8 mouse cellular contexts compared by ENCODE assay signal in the genomic region with DNA sequence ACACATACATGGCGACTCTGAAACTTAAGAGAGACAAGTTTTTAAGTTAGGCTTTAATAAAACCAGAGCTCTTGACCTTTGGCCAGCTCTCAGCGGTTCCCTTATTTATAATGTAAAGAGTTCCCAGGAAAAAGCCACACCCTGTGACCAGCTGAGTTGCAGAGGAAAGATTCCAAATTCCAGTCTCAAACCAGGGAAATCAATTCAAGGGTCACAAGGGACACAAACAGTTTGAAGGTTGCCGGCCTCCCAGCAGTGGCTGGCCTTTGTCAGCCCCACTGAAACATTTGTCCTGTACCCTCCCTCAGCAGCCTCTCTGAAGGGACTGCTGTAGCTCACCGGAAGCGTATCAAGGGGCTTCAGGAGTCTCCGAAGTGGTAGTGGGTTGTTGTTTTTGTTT. TPM values are rescaled to one million over a fixed set of nuclear protein-coding genes. Genes with fewer than 3 reads are reported as not detected.
DNase-seq lines count a peak whose midpoint lies in the region; ATAC-seq lines count a peak whose summit lies in the region.

No protein-coding gene starts in this region.

- peak overlapping the region; percentile 60; the same call in 1 of the 2 replicates for H3K9ac ChIP-seq in heart, embryonic 16.5 days (ENCODE audit: low read length)
- no peak overlapping the region for H3K9ac ChIP-seq in intestine, embryonic 15.5 days
- H3K9ac ChIP-seq in neural tube, embryonic 11.5 days (ENCODE audit: low read length) = no peak overlapping the region

- DNase-seq in heart, adult 18-20 months = no peak
- DNase-seq in embryonic facial prominence, embryonic 10.5 days (ENCODE audit: low spot score) = no peak
- no peak for DNase-seq in neural tube, embryonic 11.5 days (ENCODE audit: low spot score)
- no peak for DNase-seq in layer of hippocampus, adult 11-12 months (ENCODE audit: low spot score)
- no peak for DNase-seq in cerebellum, adult 9-10 months
- DNase-seq in right cerebral cortex, postnatal 4 days = no peak

- 34% methylated on average over 6 of the region's 6 CpGs for WGBS in heart, embryonic 16.5 days
- WGBS in embryonic facial prominence, embryonic 10.5 days = 42% methylated on average over 6 of the region's 6 CpGs
- WGBS in intestine, embryonic 15.5 days = 26% methylated on average over 6 of the region's 6 CpGs
- 20% methylated on average over 6 of the region's 6 CpGs for WGBS in neural tube, embryonic 11.5 days

- peaks cover 17% of the 10 kb centered on the region for H3K36me3 ChIP-seq in heart, embryonic 16.5 days (ENCODE audit: control insufficient read depth, insufficient read depth)
- peaks cover 52% of the 10 kb centered on the region for H3K36me3 ChIP-seq in embryonic facial prominence, embryonic 10.5 days (replicated peaks)
- no peaks in the 10 kb centered on the region; the same call in 1 of the 2 replicates for H3K36me3 ChIP-seq in intestine, embryonic 15.5 days
- H3K36me3 ChIP-seq in neural tube, embryonic 11.5 days (ENCODE audit: control insufficient read depth, insufficient read depth, low read length) = peaks cover 6% of the 10 kb centered on the region; the same call in 1 of the 2 replicates

- H3K4me1 ChIP-seq in heart, embryonic 16.5 days (ENCODE audit: control insufficient read depth, insufficient read depth, low read length) = peaks cover 5% of the 10 kb centered on the region; the same call in 1 of the 2 replicates
- H3K4me1 ChIP-seq in embryonic facial prominence, embryonic 10.5 days = peaks cover 30% of the 10 kb centered on the region
- peaks cover 11% of the 10 kb centered on the region; the same call in 1 of the 2 replicates for H3K4me1 ChIP-seq in intestine, embryonic 15.5 days (replicated peaks)
- no peaks in the 10 kb centered on the region; the same call in 1 of the 2 replicates for H3K4me1 ChIP-seq in neural tube, embryonic 11.5 days (ENCODE audit: control insufficient read depth, insufficient read depth, low read length)

- no peaks in the 10 kb centered on the region for H3K9me3 ChIP-seq in heart, embryonic 16.5 days (replicated peaks; ENCODE audit: control insufficient read depth, low read length)
- no peaks in the 10 kb centered on the region for H3K9me3 ChIP-seq in embryonic facial prominence, embryonic 10.5 days
- no peaks in the 10 kb centered on the region for H3K9me3 ChIP-seq in intestine, embryonic 15.5 days
- no peaks in the 10 kb centered on the region for H3K9me3 ChIP-seq in neural tube, embryonic 11.5 days (ENCODE audit: control insufficient read depth, low read length)

- H3K27me3 ChIP-seq in heart, embryonic 16.5 days (ENCODE audit: control insufficient read depth, insufficient read depth, low read length) = no peaks in the 10 kb centered on the region
- H3K27me3 ChIP-seq in embryonic facial prominence, embryonic 10.5 days (replicated peaks; ENCODE audit: low read depth, poor library complexity, severe bottlenecking) = no peaks in the 10 kb centered on the region
- no peaks in the 10 kb centered on the region for H3K27me3 ChIP-seq in intestine, embryonic 15.5 days (replicated peaks)
- no peaks in the 10 kb centered on the region for H3K27me3 ChIP-seq in neural tube, embryonic 11.5 days (ENCODE audit: control insufficient read depth, insufficient read depth, low read length)

- peak overlapping the region; percentile 95 for H3K4me2 ChIP-seq in heart, embryonic 16.5 days (ENCODE audit: low read depth, low read length)
- peak overlapping the region; percentile 94 for H3K4me2 ChIP-seq in intestine, embryonic 15.5 days (replicated peaks)
- peak overlapping the region; percentile 38 for H3K4me2 ChIP-seq in neural tube, embryonic 11.5 days (ENCODE audit: low read depth)

- peak overlapping the region; percentile 71 for H3K4me3 ChIP-seq in heart, embryonic 16.5 days (ENCODE audit: low read length)
- H3K4me3 ChIP-seq in embryonic facial prominence, embryonic 10.5 days = peak overlapping the region; percentile 81
- peak overlapping the region; percentile 18 for H3K4me3 ChIP-seq in intestine, embryonic 15.5 days (replicated peaks)
- H3K4me3 ChIP-seq in neural tube, embryonic 11.5 days (ENCODE audit: low read depth, low read length) = peak overlapping the region; percentile 18; the same call in 1 of the 2 replicates

- 0 out of 2 replicates have a peak overlapping the region, but pooled peaks have one; percentile 50 for H3K27ac ChIP-seq in heart, embryonic 16.5 days (ENCODE audit: low read length)
- no peak overlapping the region; the same call in 1 of the 2 replicates for H3K27ac ChIP-seq in embryonic facial prominence, embryonic 10.5 days (replicated peaks)
- no peak overlapping the region for H3K27ac ChIP-seq in intestine, embryonic 15.5 days
- no peak overlapping the region for H3K27ac ChIP-seq in neural tube, embryonic 11.5 days (ENCODE audit: low read depth, low read length)

- no peak for ATAC-seq in heart, embryonic 16.5 days (replicated peaks; ENCODE audit: extremely low read depth, insufficient read depth, low FRiP score)
- ATAC-seq in intestine, embryonic 15.5 days = 0 out of 2 replicates have a peak, but pooled peaks have one; percentile 20
- ATAC-seq in neural tube, embryonic 11.5 days (ENCODE audit: insufficient read depth, low FRiP score, low TSS enrichment) = no peak

RNA-seq across cellular contexts. Expression of a gene that starts 2.3 kb away (rescaled TPM):
- polyA plus RNA-seq in heart, embryonic 16.5 days (2015; fragmentation: Nextera tagmentation; extraction: Ambion mirVana) = 158 and 177 TPM in 2 replicates
- total RNA-seq in heart, adult 18-20 months (2021) = 10 to 100 TPM; 48.4 to 59.7 TPM
- 119 and 130 TPM in 2 replicates for polyA plus RNA-seq in embryonic facial prominence, embryonic 10.5 days (2016; fragmentation: Nextera tagmentation; extraction: Ambion mirVana)
- polyA plus RNA-seq in intestine, embryonic 15.5 days (2015; fragmentation: Nextera tagmentation; extraction: Ambion mirVana) = 79.0 and 83.2 TPM in 2 replicates
- 88.1 and 92.1 TPM in 2 replicates for polyA plus RNA-seq in neural tube, embryonic 11.5 days (2014; fragmentation: Nextera tagmentation; extraction: Ambion mirVana)

Comparison
In these comparisons a context has a peak if more than half of its experiments do, and no peak if none do; other contexts are left out.
1. H3K4me2 ChIP-seq: peak in every context shown above with its lines; median percentile 95 in heart, embryonic 16.5 days; 94 in intestine, embryonic 15.5 days; 38 in neural tube, embryonic 11.5 days.
2. H3K4me3 ChIP-seq: peak in every context shown above with its lines; median percentile 81 in embryonic facial prominence, embryonic 10.5 days; 71 in heart, embryonic 16.5 days; 18 in intestine, embryonic 15.5 days; 18 in neural tube, embryonic 11.5 days.